ENCODE assay signal across 9 mouse cellular contexts in genomic region chr8:46499376-46500061, GRCm38 (mm10). TPM values are rescaled to one million over a fixed set of nuclear protein-coding genes. Genes with fewer than 3 reads are reported as not detected.
DNase-seq lines count a peak whose midpoint lies in the region; ATAC-seq and TF ChIP-seq lines count a peak whose summit lies in the region.
"Had no signal": no experiment of that assay in that cellular context is flagged by ENCODE, and none has a peak within 500 bp of the region (broad histone marks: within the 10 kb centered on the region; RNA-seq: fewer than 3 reads in every experiment).

No protein-coding gene starts in this region.

- no peak overlapping the region for H3K27ac ChIP-seq in heart, embryonic 14.5 days (replicated peaks in 1 of 2; ENCODE audit: control insufficient read depth in 1 of 2, insufficient read depth in 1 of 2, low read depth in 2 of 2, low read length in 2 of 2)
- peak overlapping the region; percentile 19 for H3K27ac ChIP-seq in liver, adult 2 months (replicated peaks; ENCODE audit: insufficient read depth, low read depth, low read length)
- no peak overlapping the region for H3K27ac ChIP-seq in stomach, postnatal 0 days (replicated peaks)
- H3K27ac ChIP-seq: embryonic facial prominence, embryonic 12.5 days had no signal

- H3K27me3 ChIP-seq in megakaryocyte, embryonic 14.5 days (replicated peaks): no peaks in the 10 kb centered on the region
- H3K27me3 ChIP-seq in heart, embryonic 14.5 days (ENCODE audit: control insufficient read depth, insufficient read depth, low read length): no peaks in the 10 kb centered on the region
- no peaks in the 10 kb centered on the region for H3K27me3 ChIP-seq in liver, adult 2 months (ENCODE audit: control insufficient read depth, insufficient read depth, low read length)
- H3K27me3 ChIP-seq in stomach, postnatal 0 days (ENCODE audit: control insufficient read depth, insufficient read depth, low read length): no peaks in the 10 kb centered on the region
- H3K27me3 ChIP-seq: embryonic facial prominence, embryonic 12.5 days had no signal

- peak overlapping the region; percentile 44; the same call in 1 of the 2 replicates for H3K9ac ChIP-seq in heart, embryonic 14.5 days (ENCODE audit: low read length)
- peak overlapping the region; percentile 7 for H3K9ac ChIP-seq in liver, adult 2 months (ENCODE audit: low read depth, low read length)
- H3K9ac ChIP-seq in stomach, postnatal 0 days (ENCODE audit: low read length): no peak overlapping the region
- H3K9ac ChIP-seq: embryonic facial prominence, embryonic 12.5 days had no signal

- TF ChIP-seq POLR2A in liver, adult 2 months (IDR thresholded peaks at IDR 0.05; ENCODE audit: extremely low read depth, insufficient read depth, low read length): 0 out of 2 replicates have a peak, but pooled peaks have one; percentile 11

- H3K79me2 ChIP-seq in liver, adult 2 months (ENCODE audit: control insufficient read depth, insufficient read depth, low read length): peaks cover 7% of the 10 kb centered on the region; the same call in 1 of the 2 replicates

- no peak for ATAC-seq in megakaryocyte, adult 5-6 weeks (ENCODE audit: poor library complexity, severe bottlenecking)
- ATAC-seq in heart, embryonic 14.5 days (ENCODE audit: insufficient number of reproducible peaks, insufficient read depth, low FRiP score, low read depth): no peak
- peak; percentile 53; the same call in 1 of the 2 replicates for ATAC-seq in stomach, postnatal 0 days (ENCODE audit: low FRiP score, low TSS enrichment)

- no peak for TF ChIP-seq EP300 in stomach, postnatal 0 days (optimal IDR thresholded peaks at IDR 0.05)

- TF ChIP-seq CTCF in liver, adult 2 months (IDR thresholded peaks at IDR 0.05; ENCODE audit: low read depth, low read length): no peak
- no peak for TF ChIP-seq CTCF in stomach, postnatal 0 days (IDR thresholded peaks at IDR 0.05; ENCODE audit: low read depth)

- peak; percentile 96 for DNase-seq in liver, adult 2 months (ENCODE audit: extremely low read depth, low read depth, low spot score)
- peak; percentile 46 for DNase-seq in stomach, postnatal 0 days (ENCODE audit: low spot score)
- no peak for DNase-seq in urinary bladder, postnatal 36 days (ENCODE audit: low spot score in 2 of 2)
- DNase-seq in spleen, postnatal 36 days (ENCODE audit: low spot score in 2 of 2): no peak
- DNase-seq in spleen, adult 18-20 months: no peak

- H3K4me2 ChIP-seq in heart, embryonic 14.5 days (ENCODE audit: low read length): peak overlapping the region; percentile 53
- no peak overlapping the region for H3K4me2 ChIP-seq in stomach, postnatal 0 days (replicated peaks; ENCODE audit: low read depth)
- H3K4me2 ChIP-seq: embryonic facial prominence, embryonic 12.5 days had no signal

- H3K4me3 ChIP-seq in megakaryocyte, embryonic 14.5 days (replicated peaks): peak overlapping the region; percentile 2
- peak overlapping the region in 1 of 2 experiments; percentile 17; a peak in 2 of 4 replicates for H3K4me3 ChIP-seq in heart, embryonic 14.5 days (ENCODE audit: control insufficient read depth in 1 of 2, insufficient read depth in 1 of 2, low read depth in 1 of 2, low read length in 2 of 2)
- H3K4me3 ChIP-seq in liver, adult 2 months (ENCODE audit: insufficient read depth, low read depth, low read length): no peak overlapping the region
- H3K4me3 ChIP-seq in stomach, postnatal 0 days (ENCODE audit: low read depth, low read length): no peak overlapping the region
- H3K4me3 ChIP-seq: embryonic facial prominence, embryonic 12.5 days had no signal

- peaks cover 29% of the 10 kb centered on the region for H3K36me3 ChIP-seq in megakaryocyte, embryonic 14.5 days (replicated peaks; ENCODE audit: low read length)
- H3K36me3 ChIP-seq in heart, embryonic 14.5 days (ENCODE audit: control insufficient read depth, insufficient read depth, low read length): 0 out of 2 replicates have a peak, but pooled peaks cover 4% of the 10 kb centered on the region
- peaks cover 67% of the 10 kb centered on the region for H3K36me3 ChIP-seq in liver, adult 2 months (ENCODE audit: control insufficient read depth, insufficient read depth, low read length)
- no peaks in the 10 kb centered on the region; the same call in 1 of the 2 replicates for H3K36me3 ChIP-seq in stomach, postnatal 0 days (ENCODE audit: control insufficient read depth, insufficient read depth, low read length)
- H3K36me3 ChIP-seq: embryonic facial prominence, embryonic 12.5 days had no signal

- no peaks in the 10 kb centered on the region for H3K9me3 ChIP-seq in megakaryocyte, embryonic 14.5 days
- no peaks in the 10 kb centered on the region for H3K9me3 ChIP-seq in heart, embryonic 14.5 days (ENCODE audit: control insufficient read depth, low read length)
- H3K9me3 ChIP-seq in stomach, postnatal 0 days (ENCODE audit: control insufficient read depth, low read length): no peaks in the 10 kb centered on the region
- H3K9me3 ChIP-seq: embryonic facial prominence, embryonic 12.5 days had no signal

- 28% methylated on average over 19 of the region's 19 CpGs for WGBS in heart, embryonic 14.5 days
- 8% methylated on average over 19 of the region's 19 CpGs for WGBS in liver, adult 2 months
- WGBS in stomach, postnatal 0 days: 40% methylated on average over 19 of the region's 19 CpGs

- H3K4me1 ChIP-seq in megakaryocyte, embryonic 14.5 days: peaks cover 66% of the 10 kb centered on the region
- peaks cover 19 to 32% of the 10 kb centered on the region in 2 experiments for H3K4me1 ChIP-seq in heart, embryonic 14.5 days (ENCODE audit: control insufficient read depth in 2 of 2, insufficient read depth in 2 of 2, low read length in 2 of 2)
- H3K4me1 ChIP-seq in liver, adult 2 months (ENCODE audit: control insufficient read depth, insufficient read depth, low read length): peaks cover 56% of the 10 kb centered on the region
- H3K4me1 ChIP-seq in stomach, postnatal 0 days (replicated peaks; ENCODE audit: control insufficient read depth, insufficient read depth): peaks cover 4% of the 10 kb centered on the region; the same call in 1 of the 2 replicates
- H3K4me1 ChIP-seq: embryonic facial prominence, embryonic 12.5 days had no signal

RNA-seq across cellular contexts. Expression of gene Acsl1, which starts 28.7 kb away (rescaled TPM):
- 2.6 and 8.5 TPM in 2 replicates for polyA plus RNA-seq in megakaryocyte, embryonic 14.5 days (2012; ENCODE audit: insufficient read depth, low replicate concordance)
- 51.0 and 67.3 TPM in 2 replicates for total RNA-seq in megakaryocyte, adult 5-6 weeks (2015)
- total RNA-seq in megakaryocyte, adult 5-6 weeks (2017): 97.1 and 125 TPM in 2 replicates
- 44.1 and 51.1 TPM in 2 replicates for polyA plus RNA-seq in heart, embryonic 14.5 days (2014; fragmentation: Nextera tagmentation; extraction: Ambion mirVana)
- total RNA-seq in liver, adult 2 months (2014; rRNA removed): 447 and 506 TPM in 2 replicates
- 322 and 338 TPM in 2 replicates for polyA plus RNA-seq in liver, adult 2 months (2012; rRNA removed)
- polyA plus RNA-seq in stomach, postnatal 0 days (2015; fragmentation: Nextera tagmentation; extraction: Ambion mirVana): 47.4 and 47.5 TPM in 2 replicates

RNA-seq across cellular contexts. Expression of gene Cenpu, which starts 52.3 kb away (rescaled TPM):
- polyA plus RNA-seq in megakaryocyte, embryonic 14.5 days (2012; ENCODE audit: insufficient read depth, low replicate concordance): 4.8 and 6.3 TPM in 2 replicates
- total RNA-seq in megakaryocyte, adult 5-6 weeks (2015): 21.0 and 25.9 TPM in 2 replicates
- 30.1 and 70.6 TPM in 2 replicates for total RNA-seq in megakaryocyte, adult 5-6 weeks (2017)
- 10.2 and 12.5 TPM in 2 replicates for polyA plus RNA-seq in heart, embryonic 14.5 days (2014; fragmentation: Nextera tagmentation; extraction: Ambion mirVana)
- 0.47 and 0.65 TPM in 2 replicates for total RNA-seq in liver, adult 2 months (2014; rRNA removed)
- polyA plus RNA-seq in liver, adult 2 months (2012; rRNA removed): 0.15 and 0.44 TPM in 2 replicates
- 5.4 and 7.3 TPM in 2 replicates for polyA plus RNA-seq in stomach, postnatal 0 days (2015; fragmentation: Nextera tagmentation; extraction: Ambion mirVana)

Comparison
In these comparisons a context has a peak if more than half of its experiments do, and no peak if none do; other contexts are left out.
1. DNase-seq: peak in liver, adult 2 months (single experiment) and stomach, postnatal 0 days (single experiment); none in urinary bladder, postnatal 36 days (0 of 2), spleen, postnatal 36 days (0 of 2) and spleen, adult 18-20 months (0 of 2).